Comparison of ENCODE assay signal across 9 mouse cellular contexts in genomic region chr5:65950679-65951512, GRCm38 (mm10). TPM values are rescaled to one million over a fixed set of nuclear protein-coding genes. Genes with fewer than 3 reads are reported as not detected.
DNase-seq lines count a peak whose midpoint lies in the region; ATAC-seq and TF ChIP-seq lines count a peak whose summit lies in the region.
"Had no signal": no experiment of that assay in that cellular context is flagged by ENCODE, and none has a peak within 500 bp of the region (broad histone marks: within the 10 kb centered on the region; RNA-seq: fewer than 3 reads in every experiment).

No protein-coding gene starts in this region.

- peak overlapping the region; percentile 31 for H3K4me2 ChIP-seq in kidney, embryonic 16.5 days (replicated peaks; ENCODE audit: low read depth, low read length)
- H3K4me2 ChIP-seq: lung, embryonic 15.5 days had no signal

- no peak overlapping the region for H3K4me3 ChIP-seq in spleen, adult 2 months (ENCODE audit: extremely low read depth, insufficient read depth, insufficient read length)
- no peak overlapping the region for H3K4me3 ChIP-seq in kidney, embryonic 16.5 days (ENCODE audit: low read length)
- H3K4me3 ChIP-seq: lung, embryonic 15.5 days had no signal

- peak; percentile 29 for ATAC-seq in kidney, embryonic 16.5 days (ENCODE audit: low FRiP score, low TSS enrichment)

- DNase-seq in spleen, adult 2 months (ENCODE audit: low read depth in 1 of 2, low spot score in 2 of 2), result peak; percentile 64
- no peak for DNase-seq in spleen, adult 12 weeks (ENCODE audit: low spot score)
- peak; percentile 5 for DNase-seq in fibroblast of lung, adult 2 months (ENCODE audit: low read depth)
- peak; percentile 70 to 81 for DNase-seq in natural killer cell, adult 2 months (ENCODE audit: low spot score in 2 of 2)
- no peak for DNase-seq in layer of hippocampus, adult 9-10 months (ENCODE audit: low spot score)
- DNase-seq in cerebellum, postnatal 36 days, result no peak
- no peak for DNase-seq in yolk sac, embryonic 10.5 days (ENCODE audit: low spot score)

- H3K4me1 ChIP-seq in spleen, adult 2 months (ENCODE audit: control insufficient read depth, insufficient read depth, insufficient read length), result peaks cover 15% of the 10 kb centered on the region
- H3K4me1 ChIP-seq in kidney, embryonic 16.5 days (ENCODE audit: insufficient read depth, low read length), result peaks cover 13% of the 10 kb centered on the region

- no peaks in the 10 kb centered on the region for H3K27me3 ChIP-seq in spleen, adult 2 months (ENCODE audit: control insufficient read depth, insufficient read depth, low read length)
- no peaks in the 10 kb centered on the region for H3K27me3 ChIP-seq in kidney, embryonic 16.5 days (ENCODE audit: insufficient read depth, low read length)
- H3K27me3 ChIP-seq: lung, embryonic 15.5 days had no signal

- no peak overlapping the region for H3K9ac ChIP-seq in kidney, embryonic 16.5 days (replicated peaks; ENCODE audit: low read length)
- H3K9ac ChIP-seq: lung, embryonic 15.5 days had no signal

- H3K9me3 ChIP-seq in kidney, embryonic 16.5 days (ENCODE audit: low read length), result no peaks in the 10 kb centered on the region
- H3K9me3 ChIP-seq: lung, embryonic 15.5 days had no signal

- no peaks in the 10 kb centered on the region for H3K36me3 ChIP-seq in spleen, adult 2 months (ENCODE audit: control insufficient read depth, insufficient read depth, low read length)
- no peaks in the 10 kb centered on the region for H3K36me3 ChIP-seq in kidney, embryonic 16.5 days (ENCODE audit: insufficient read depth, low read length)
- H3K36me3 ChIP-seq: lung, embryonic 15.5 days had no signal

- no peak for TF ChIP-seq POLR2A in spleen, adult 2 months (IDR thresholded peaks at IDR 0.05; ENCODE audit: low read depth, low read length)

- WGBS in spleen, adult 2 months, result 63% methylated on average over 18 of the region's 18 CpGs
- 59% methylated on average over 18 of the region's 18 CpGs for WGBS in kidney, embryonic 16.5 days

- no peak overlapping the region for H3K27ac ChIP-seq in spleen, adult 2 months (ENCODE audit: insufficient read depth, low read length)
- peak overlapping the region; percentile 75 for H3K27ac ChIP-seq in kidney, embryonic 16.5 days (ENCODE audit: low read length)
- H3K27ac ChIP-seq: lung, embryonic 15.5 days had no signal

- TF ChIP-seq CTCF in spleen, adult 2 months (IDR thresholded peaks at IDR 0.05; ENCODE audit: extremely low read depth, insufficient read depth, insufficient read length, insufficient replicate concordance), result no peak

RNA-seq across cellular contexts. Expression of gene Chrna9, which starts 16.2 kb away (rescaled TPM):
- 0.54 TPM in 1 of 2 replicates, not detected in the other for polyA plus RNA-seq in spleen, adult 2 months (2012; rRNA removed)
- 0.30 and 0.31 TPM in 2 replicates for polyA plus RNA-seq in kidney, embryonic 16.5 days (2015; fragmentation: Nextera tagmentation; extraction: Ambion mirVana)

RNA-seq across cellular contexts. Expression of gene 9130230L23Rik, which starts 53.2 kb away (rescaled TPM):
- polyA plus RNA-seq in spleen, adult 2 months (2012; rRNA removed), result 0.13 and 0.33 TPM in 2 replicates
- 0.56 and 1.2 TPM in 2 replicates for polyA plus RNA-seq in kidney, embryonic 16.5 days (2015; fragmentation: Nextera tagmentation; extraction: Ambion mirVana)

Comparison
In these comparisons a context has a peak if more than half of its experiments do, and no peak if none do; other contexts are left out.
1. DNase-seq: peak in spleen, adult 2 months (2 of 2), fibroblast of lung, adult 2 months (single experiment) and natural killer cell, adult 2 months (2 of 2); none in spleen, adult 12 weeks (single experiment), layer of hippocampus, adult 9-10 months (single experiment), cerebellum, postnatal 36 days (0 of 2) and yolk sac, embryonic 10.5 days (single experiment).